ENCODE assay signal across 8 mouse cellular contexts in genomic region chr2:119546848-119547521, GRCm38 (mm10). TPM values are rescaled to one million over a fixed set of nuclear protein-coding genes. Genes with fewer than 3 reads are reported as not detected.
DNase-seq lines count a peak whose midpoint lies in the region; ATAC-seq and TF ChIP-seq lines count a peak whose summit lies in the region.

No protein-coding gene starts in this region.

- H3K36me3 ChIP-seq in embryonic facial prominence, embryonic 15.5 days: no peaks in the 10 kb centered on the region
- H3K36me3 ChIP-seq in kidney, embryonic 14.5 days (ENCODE audit: control insufficient read depth, insufficient read depth, low read length): no peaks in the 10 kb centered on the region
- no peaks in the 10 kb centered on the region for H3K36me3 ChIP-seq in limb, embryonic 15.5 days

- H3K9ac ChIP-seq in embryonic facial prominence, embryonic 15.5 days: peak overlapping the region; percentile 23; the same call in 1 of the 2 replicates
- no peak overlapping the region for H3K9ac ChIP-seq in kidney, embryonic 14.5 days (ENCODE audit: low read depth, low read length)
- H3K9ac ChIP-seq in limb, embryonic 15.5 days: peak overlapping the region; percentile 42

- 1% methylated on average over 30 of the region's 30 CpGs for WGBS in bone marrow, adult 2 months
- WGBS in embryonic facial prominence, embryonic 15.5 days: under 1% methylated on average over 30 of the region's 30 CpGs
- under 1% methylated on average over 30 of the region's 30 CpGs for WGBS in kidney, embryonic 14.5 days
- under 1% methylated on average over 30 of the region's 30 CpGs for WGBS in limb, embryonic 15.5 days

- H3K27me3 ChIP-seq in embryonic facial prominence, embryonic 15.5 days: no peaks in the 10 kb centered on the region
- H3K27me3 ChIP-seq in kidney, embryonic 14.5 days (ENCODE audit: control insufficient read depth, insufficient read depth, low read length): no peaks in the 10 kb centered on the region
- H3K27me3 ChIP-seq in limb, embryonic 15.5 days: no peaks in the 10 kb centered on the region

- TF ChIP-seq CTCF in bone marrow, adult 2 months (IDR thresholded peaks at IDR 0.05; ENCODE audit: control insufficient read depth, insufficient read depth, low read length): peak; percentile 78

- TF ChIP-seq POLR2A in bone marrow, adult 2 months (IDR thresholded peaks at IDR 0.05; ENCODE audit: borderline replicate concordance, control insufficient read depth, low read depth, low read length): 0 out of 2 replicates have a peak, but pooled peaks have one; percentile 22

- peak; percentile 72 for ATAC-seq in embryonic facial prominence, embryonic 15.5 days (ENCODE audit: insufficient number of reproducible peaks, low FRiP score, low TSS enrichment, low read depth)
- ATAC-seq in kidney, embryonic 14.5 days (ENCODE audit: low FRiP score, low TSS enrichment): peak; percentile 75
- ATAC-seq in limb, embryonic 15.5 days (ENCODE audit: insufficient number of reproducible peaks, low FRiP score, low TSS enrichment, low read depth): peak; percentile 77

- H3K27ac ChIP-seq in bone marrow, adult 2 months (ENCODE audit: control insufficient read depth, insufficient read depth, low read depth, low read length, poor library complexity): peak overlapping the region; percentile 78
- peak overlapping the region; percentile 90 for H3K27ac ChIP-seq in embryonic facial prominence, embryonic 15.5 days (replicated peaks)
- H3K27ac ChIP-seq in kidney, embryonic 14.5 days (ENCODE audit: low read depth, low read length): peak overlapping the region; percentile 20; the same call in 1 of the 2 replicates
- peak overlapping the region; percentile 88 for H3K27ac ChIP-seq in limb, embryonic 15.5 days

- no peaks in the 10 kb centered on the region for H3K4me1 ChIP-seq in bone marrow, adult 2 months (ENCODE audit: control insufficient read depth, insufficient read depth, low read length)
- H3K4me1 ChIP-seq in embryonic facial prominence, embryonic 15.5 days: peaks cover 12% of the 10 kb centered on the region
- peaks cover 9% of the 10 kb centered on the region; the same call in 1 of the 2 replicates for H3K4me1 ChIP-seq in kidney, embryonic 14.5 days (ENCODE audit: control insufficient read depth, insufficient read depth, low read length)
- H3K4me1 ChIP-seq in limb, embryonic 15.5 days: peaks cover 12% of the 10 kb centered on the region

- H3K4me2 ChIP-seq in embryonic facial prominence, embryonic 15.5 days (replicated peaks): peak overlapping the region; percentile 79
- peak overlapping the region; percentile 51 for H3K4me2 ChIP-seq in kidney, embryonic 14.5 days (replicated peaks; ENCODE audit: low read depth, low read length)
- peak overlapping the region; percentile 73 for H3K4me2 ChIP-seq in limb, embryonic 15.5 days

- peak; percentile 86 for DNase-seq in 416B (ENCODE audit: low read depth)
- peak; percentile 85 to 86 for DNase-seq in heart, adult 9 months (ENCODE audit: low spot score in 2 of 2)
- peak; percentile 78 to 88 for DNase-seq in monocyte, adult 2 months (ENCODE audit: low read depth in 1 of 2, low spot score in 2 of 2)
- DNase-seq in spleen, postnatal 36 days (ENCODE audit: low spot score in 2 of 2): peak; percentile 77 to 86

- H3K4me3 ChIP-seq in bone marrow, adult 2 months (replicated peaks; ENCODE audit: control insufficient read depth, low read depth, low read length): peak overlapping the region; percentile 66
- H3K4me3 ChIP-seq in embryonic facial prominence, embryonic 15.5 days (replicated peaks): peak overlapping the region; percentile 81
- peak overlapping the region; percentile 83 for H3K4me3 ChIP-seq in kidney, embryonic 14.5 days (ENCODE audit: low read length)
- H3K4me3 ChIP-seq in limb, embryonic 15.5 days: peak overlapping the region; percentile 86

- no peaks in the 10 kb centered on the region for H3K9me3 ChIP-seq in embryonic facial prominence, embryonic 15.5 days (replicated peaks)
- no peaks in the 10 kb centered on the region for H3K9me3 ChIP-seq in kidney, embryonic 14.5 days (ENCODE audit: control insufficient read depth, low read length)
- H3K9me3 ChIP-seq in limb, embryonic 15.5 days: no peaks in the 10 kb centered on the region

RNA-seq across cellular contexts. Expression of gene Exd1, which starts 0.4 kb away (rescaled TPM):
- polyA plus RNA-seq in bone marrow, adult 2 months (2011; ENCODE audit: insufficient read depth, insufficient read length, low replicate concordance, missing spikeins): 1.0 TPM in 1 of 2 replicates, not detected in the other
- 0.29 and 0.43 TPM in 2 replicates for polyA plus RNA-seq in embryonic facial prominence, embryonic 15.5 days (2015; fragmentation: Nextera tagmentation; extraction: Ambion mirVana)
- polyA plus RNA-seq in kidney, embryonic 14.5 days (2014; fragmentation: Nextera tagmentation; extraction: Ambion mirVana): 0.09 and 0.38 TPM in 2 replicates
- 0.14 and 0.51 TPM in 2 replicates for polyA plus RNA-seq in limb, embryonic 15.5 days (2015; fragmentation: Nextera tagmentation; extraction: Ambion mirVana)

RNA-seq across cellular contexts. Expression of gene Chp1, which starts 0.5 kb away (rescaled TPM):
- polyA plus RNA-seq in bone marrow, adult 2 months (2011; ENCODE audit: insufficient read depth, insufficient read length, low replicate concordance, missing spikeins): 31.5 and 36.0 TPM in 2 replicates
- polyA plus RNA-seq in embryonic facial prominence, embryonic 15.5 days (2015; fragmentation: Nextera tagmentation; extraction: Ambion mirVana): 69.3 and 70.3 TPM in 2 replicates
- polyA plus RNA-seq in kidney, embryonic 14.5 days (2014; fragmentation: Nextera tagmentation; extraction: Ambion mirVana): 37.8 and 58.4 TPM in 2 replicates
- polyA plus RNA-seq in limb, embryonic 15.5 days (2015; fragmentation: Nextera tagmentation; extraction: Ambion mirVana): 61.9 and 64.3 TPM in 2 replicates

Comparison
In these comparisons a context has a peak if more than half of its experiments do, and no peak if none do; other contexts are left out.
1. Peak in every context shown above with its lines: DNase-seq, ATAC-seq, H3K4me3 ChIP-seq and H3K27ac ChIP-seq.
2. H3K27ac ChIP-seq: peak in every context shown above with its lines; median percentile 90 in embryonic facial prominence, embryonic 15.5 days; 88 in limb, embryonic 15.5 days; 78 in bone marrow, adult 2 months; 20 in kidney, embryonic 14.5 days.